Mouse (Mus musculus) liver, embryonic 11.5 days (tissue): ENCODE measurements around the gene Spata18. TPM values are rescaled to one million over a fixed set of nuclear protein-coding genes. Genes with fewer than 3 reads are reported as not detected.

Experiments
- ATAC-seq: fragments of 200-750 bp; cut with Nextera tagmentation; replicated peaks from 2 replicates; pipeline ENCODE4 v1.8.0; 2017; ENCODE audit warnings: moderate number of reproducible peaks, mild to moderate bottlenecking, moderate TSS enrichment, moderate library complexity; ENCODE audit not compliant: low FRiP score
- DNase-seq: peaks from one replicate; pipeline ENCODE4 v3.0.0-alpha.2; 2017; ENCODE audit warnings: low spot score
- H3K27ac ChIP-seq: fragments of 300-500 bp; sonication (generic); 2 replicates; pipeline ENCODE4 v1.5.1; 2014; ENCODE audit warnings: mild to moderate bottlenecking, low read depth, low read length, control low read depth
- H3K27me3 ChIP-seq: fragments of 300-500 bp; sonication (generic); replicated peaks from 2 replicates; pipeline ENCODE4 v1.6.1; 2014; ENCODE audit warnings: low read length, mixed read lengths; ENCODE audit not compliant: control insufficient read depth, insufficient read depth
- H3K36me3 ChIP-seq: fragments of 300-500 bp; sonication (generic); 2 replicates; pipeline ENCODE4 v1.6.1; 2014; ENCODE audit warnings: mild to moderate bottlenecking, low read length, moderate library complexity, mixed read lengths; ENCODE audit not compliant: control insufficient read depth, insufficient read depth
- H3K4me1 ChIP-seq: fragments of 300-500 bp; sonication (generic); replicated peaks from 2 replicates; pipeline ENCODE4 v1.6.1; 2014; ENCODE audit warnings: low read length, mixed read lengths; ENCODE audit not compliant: control insufficient read depth, insufficient read depth
- H3K4me2 ChIP-seq: fragments of 300-500 bp; sonication (generic); 2 replicates; pipeline ENCODE4 v1.6.1; 2014; ENCODE audit warnings: mild to moderate bottlenecking, control low read depth, moderate library complexity
- H3K4me3 ChIP-seq: fragments of 300-500 bp; sonication (generic); 2 replicates; pipeline ENCODE4 v1.5.1; 2014; ENCODE audit warnings: low read depth, low read length, control low read depth
- H3K9ac ChIP-seq: fragments of 300-500 bp; sonication (generic); 2 replicates; pipeline ENCODE4 v1.6.1; 2014; ENCODE audit warnings: low read depth, low read length, control low read depth
- H3K9me3 ChIP-seq: fragments of 300-500 bp; sonication (generic); 2 replicates; pipeline ENCODE4 v1.6.1; 2016; ENCODE audit warnings: low read length, inconsistent platforms, mixed read lengths; ENCODE audit not compliant: control insufficient read depth
- WGBS: fragments of 180-500 bp; shearing (Covaris S2); extraction: QIAGEN DNeasy Blood & Tissue Kit; methylation state at CpG from one replicate; pipeline ENCODE4 v1.1.7; 2014; 5-methylcytosine and 5-hydroxymethylcytosine counted together
- polyA plus RNA-seq: library from polyadenylated mRNA; unstranded; fragments of >200 nt; fragmentation: Nextera tagmentation; extraction: Ambion mirVana; gene quantifications from 2 replicates; pipeline ENCODE4 v1.2.1, GENCODE M21; 2014

Gene Spata18
- polyA plus RNA-seq, 1 experiment from 2014 or later: not detected

DNA sequence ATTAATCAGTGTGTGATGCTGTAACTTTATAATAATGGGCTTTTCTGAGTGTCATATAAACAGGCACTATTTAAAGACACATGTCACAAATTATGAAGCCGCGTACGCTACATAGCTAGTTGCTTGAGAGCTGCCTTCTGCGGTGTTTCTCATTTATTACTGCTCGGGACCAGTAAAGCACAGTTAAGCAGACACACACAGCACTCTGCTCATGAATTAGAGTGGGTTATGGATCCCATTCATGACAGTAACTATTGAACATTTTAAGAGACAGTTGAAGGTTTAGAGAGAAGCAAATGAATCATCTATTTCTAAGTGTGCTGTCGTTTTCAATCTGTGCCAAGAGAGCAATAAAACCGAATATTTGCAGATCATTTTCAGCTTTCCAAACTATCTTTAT, 24.3 kb upstream of the Spata18 start:
- no peaks in the 10 kb centered on the region for H3K27me3 ChIP-seq
- 89% methylated on average over 7 of the region's 7 CpGs for WGBS
- no peaks in the 10 kb centered on the region for H3K36me3 ChIP-seq
- ATAC-seq (no peak), DNase-seq (no peak)
- H3K27ac ChIP-seq: no peak overlapping the region
- no peak overlapping the region for H3K4me2 ChIP-seq
- H3K4me3 ChIP-seq: no peak overlapping the region
- no peaks in the 10 kb centered on the region for H3K9me3 ChIP-seq
- no peak overlapping the region for H3K9ac ChIP-seq
- H3K4me1 ChIP-seq: peaks cover 3% of the 10 kb centered on the region; the same call in 1 of the 2 replicates

DNA sequence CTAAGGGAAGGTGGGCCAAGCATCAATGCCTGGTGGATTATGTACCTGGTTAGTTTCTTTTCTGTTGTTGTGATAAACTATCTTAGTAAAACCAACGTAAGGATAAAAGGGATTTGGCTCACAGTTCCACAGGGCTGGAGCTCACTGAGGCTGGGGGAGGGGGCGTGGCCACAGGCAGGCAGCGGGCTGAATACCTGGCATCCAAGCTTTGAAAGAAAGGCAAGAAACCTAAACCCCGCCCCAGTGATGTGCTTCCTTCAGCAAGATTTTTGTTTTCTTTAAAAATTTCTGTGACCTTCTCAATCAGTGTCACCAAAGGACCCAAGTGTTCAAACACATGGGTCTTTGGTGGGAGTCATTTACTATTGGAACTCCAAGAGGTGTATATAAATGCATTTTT, 23.6 kb upstream of the Spata18 start:
- peaks cover 6% of the 10 kb centered on the region for H3K4me1 ChIP-seq
- no peak overlapping the region for H3K4me3 ChIP-seq
- no peak overlapping the region for H3K27ac ChIP-seq
- no peak overlapping the region for H3K4me2 ChIP-seq
- H3K9ac ChIP-seq: no peak overlapping the region
- WGBS: 64% methylated on average over 4 of the region's 4 CpGs
- DNase-seq (no peak), ATAC-seq (no peak)
- H3K9me3 ChIP-seq: no peaks in the 10 kb centered on the region
- no peaks in the 10 kb centered on the region for H3K36me3 ChIP-seq
- H3K27me3 ChIP-seq: no peaks in the 10 kb centered on the region

- ATAC-seq: no peak
- H3K4me2 ChIP-seq: no peak overlapping the region
- H3K4me3 ChIP-seq: no peak overlapping the region
- no peaks in the 10 kb centered on the region for H3K27me3 ChIP-seq
- no peaks in the 10 kb centered on the region for H3K36me3 ChIP-seq
- H3K4me1 ChIP-seq: peaks cover 6% of the 10 kb centered on the region
- no peak for DNase-seq
- H3K9me3 ChIP-seq: no peaks in the 10 kb centered on the region
- WGBS: 80% methylated on average over 15 of the region's 15 CpGs
- no peak overlapping the region for H3K9ac ChIP-seq
- no peak overlapping the region for H3K27ac ChIP-seq
Measured at GRCm38 (mm10) chr5:73627991-73628390, 23.2 kb upstream of the Spata18 start.

- Histone ChIP-seq H3K27me3 (no peaks in the 10 kb centered on the region), H3K4me2 (peak overlapping the region; percentile 38), H3K4me1 (peaks cover 6% of the 10 kb centered on the region), H3K36me3 (peaks cover 4% of the 10 kb centered on the region; the same call in 1 of the 2 replicates), H3K9ac (no peak overlapping the region), H3K9me3 (peaks cover 3% of the 10 kb centered on the region; the same call in 1 of the 2 replicates), H3K27ac (no peak overlapping the region), H3K4me3 (no peak overlapping the region)
- ATAC-seq (peak; percentile 79), DNase-seq (no peak)
- 34% methylated on average over 5 of the region's 5 CpGs for WGBS
Measured at GRCm38 (mm10) chr5:73630141-73630540, 21.0 kb upstream of the Spata18 start.

GRCm38 (mm10) chr5:73631001-73631558, 20.1 kb upstream of the Spata18 start:
- DNase-seq: no peak

DNA sequence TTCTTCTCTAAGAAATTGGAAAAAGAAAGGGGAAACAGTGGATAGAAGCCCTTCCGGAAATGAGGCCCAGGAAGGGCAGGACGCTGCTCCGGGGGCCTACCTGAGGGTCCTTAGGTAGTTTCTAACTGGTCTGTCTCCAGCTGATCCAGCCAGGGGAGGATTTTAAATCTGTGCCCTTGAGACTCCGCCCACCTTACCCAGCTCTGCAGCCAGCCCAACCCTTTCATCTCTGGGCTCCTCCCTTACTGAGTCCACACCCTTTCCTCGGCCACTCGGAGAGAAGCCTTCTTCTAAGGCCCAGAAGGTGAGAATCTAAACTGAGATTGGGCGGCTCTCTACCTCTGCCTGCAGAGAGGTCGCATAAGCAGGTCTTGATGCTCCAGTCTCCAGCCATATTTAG, 18.9 kb upstream of the Spata18 start, which contains the start of gene Lrrc66:
Gene Lrrc66 (minus strand): TSS at position 236 of the 400 bp plus-strand sequence.
- no peak for ATAC-seq
- H3K27ac ChIP-seq: no peak within 1 kb of the TSS
- peaks cover 3% of the 10 kb centered on the region; the same call in 1 of the 2 replicates for H3K9me3 ChIP-seq
- H3K9ac ChIP-seq: no peak within 1 kb of the TSS
- no peaks in the 10 kb centered on the region for H3K27me3 ChIP-seq
- no peak for DNase-seq
- H3K4me3 ChIP-seq: no peak within 1 kb of the TSS
- H3K4me2 ChIP-seq: no peak within 1 kb of the TSS
- 71% methylated on average over 8 of the region's 8 CpGs for WGBS
- H3K36me3 ChIP-seq: peaks cover 6% of the 10 kb centered on the region; the same call in 1 of the 2 replicates
- peaks cover 6% of the 10 kb centered on the region for H3K4me1 ChIP-seq

More at GRCm38 (mm10) chr5:73631001-73631558, 20.1 kb upstream of the Spata18 start:
- Histone ChIP-seq H3K36me3 (peaks cover 6% of the 10 kb centered on the region; the same call in 1 of the 2 replicates), H3K27ac (no peak overlapping the region), H3K9me3 (peaks cover 3% of the 10 kb centered on the region; the same call in 1 of the 2 replicates), H3K4me1 (peaks cover 6% of the 10 kb centered on the region), H3K4me2 (no peak overlapping the region), H3K9ac (no peak overlapping the region), H3K27me3 (no peaks in the 10 kb centered on the region), H3K4me3 (no peak overlapping the region)
- WGBS: 62% methylated on average over 10 of the region's 10 CpGs
- no peak for ATAC-seq

- Histone ChIP-seq H3K9me3 (peaks cover 3% of the 10 kb centered on the region; the same call in 1 of the 2 replicates), H3K9ac (no peak overlapping the region), H3K36me3 (peaks cover 6% of the 10 kb centered on the region; the same call in 1 of the 2 replicates), H3K27me3 (no peaks in the 10 kb centered on the region), H3K4me2 (no peak overlapping the region), H3K4me3 (no peak overlapping the region), H3K4me1 (peaks cover 6% of the 10 kb centered on the region), H3K27ac (no peak overlapping the region)
- peak; percentile 51 for DNase-seq
- WGBS: 55% methylated on average over 8 of the region's 8 CpGs
- no peak for ATAC-seq
Measured at GRCm38 (mm10) chr5:73633141-73633540, 18.0 kb upstream of the Spata18 start.

- no peak overlapping the region for H3K4me2 ChIP-seq
- peaks cover 3% of the 10 kb centered on the region; the same call in 1 of the 2 replicates for H3K9me3 ChIP-seq
- 48% methylated on average over 8 of the region's 8 CpGs for WGBS
- no peak overlapping the region for H3K4me3 ChIP-seq
- H3K36me3 ChIP-seq: peaks cover 6% of the 10 kb centered on the region; the same call in 1 of the 2 replicates
- no peak for DNase-seq
- no peak overlapping the region for H3K9ac ChIP-seq
- no peak for ATAC-seq
- H3K4me1 ChIP-seq: no peaks in the 10 kb centered on the region; the same call in 1 of the 2 replicates
- H3K27me3 ChIP-seq: no peaks in the 10 kb centered on the region
- no peak overlapping the region for H3K27ac ChIP-seq
Measured at GRCm38 (mm10) chr5:73637337-73638107, 13.7 kb upstream of the Spata18 start.
